7 mouse cellular contexts compared by ENCODE assay signal in genomic region chr8:105254966-105255350, GRCm38 (mm10). TPM values are rescaled to one million over a fixed set of nuclear protein-coding genes. Genes with fewer than 3 reads are reported as not detected.
DNase-seq lines count a peak whose midpoint lies in the region; ATAC-seq and TF ChIP-seq lines count a peak whose summit lies in the region.

TSS of gene B3gnt9 (minus strand) at chr8:105255153.

- TF ChIP-seq CTCF in forebrain, postnatal 0 days (IDR thresholded peaks at IDR 0.05; ENCODE audit: low read depth), result no peak

- 0 out of 2 replicates have a peak, but pooled peaks have one; percentile 17 for ATAC-seq in forebrain, postnatal 0 days
- ATAC-seq in hindbrain, embryonic 12.5 days (ENCODE audit: low FRiP score), result peak; percentile 16; the same call in 1 of the 2 replicates
- peak; percentile 85 for ATAC-seq in limb, embryonic 15.5 days (ENCODE audit: insufficient number of reproducible peaks, low FRiP score, low TSS enrichment, low read depth)
- no peak; the same call in 1 of the 2 replicates for ATAC-seq in midbrain, embryonic 13.5 days

- WGBS in forebrain, postnatal 0 days, result 4% methylated on average over 14 of the region's 14 CpGs
- under 1% methylated on average over 14 of the region's 14 CpGs for WGBS in hindbrain, embryonic 12.5 days
- WGBS in limb, embryonic 15.5 days, result 0% methylated on average over 14 of the region's 14 CpGs
- WGBS in midbrain, embryonic 13.5 days, result under 1% methylated on average over 14 of the region's 14 CpGs

- H3K36me3 ChIP-seq in ES-E14 (ENCODE audit: control insufficient read depth, insufficient read depth, low read length, poor library complexity, severe bottlenecking), result peaks cover 30% of the 10 kb centered on the region
- H3K36me3 ChIP-seq in forebrain, postnatal 0 days (ENCODE audit: insufficient read depth), result peaks cover 32% of the 10 kb centered on the region
- peaks cover 24% of the 10 kb centered on the region for H3K36me3 ChIP-seq in hindbrain, embryonic 12.5 days
- H3K36me3 ChIP-seq in limb, embryonic 15.5 days, result peaks cover 34% of the 10 kb centered on the region
- H3K36me3 ChIP-seq in midbrain, embryonic 13.5 days, result peaks cover 24% of the 10 kb centered on the region

- DNase-seq in ES-E14 (ENCODE audit: low read depth, low spot score), result no peak
- DNase-seq in adrenal gland, postnatal 4 days (ENCODE audit: low spot score in 2 of 2), result no peak
- no peak for DNase-seq in forebrain, postnatal 0 days
- DNase-seq in thymus, adult 18-20 months, result peak; percentile 69 to 73

- H3K27me3 ChIP-seq in forebrain, postnatal 0 days (ENCODE audit: insufficient read depth, low read length), result peaks cover 27% of the 10 kb centered on the region
- H3K27me3 ChIP-seq in hindbrain, embryonic 12.5 days, result peaks cover 51% of the 10 kb centered on the region
- H3K27me3 ChIP-seq in limb, embryonic 15.5 days, result peaks cover 34% of the 10 kb centered on the region
- peaks cover 54% of the 10 kb centered on the region for H3K27me3 ChIP-seq in midbrain, embryonic 13.5 days

- no peaks in the 10 kb centered on the region for H3K9me3 ChIP-seq in ES-E14 (ENCODE audit: control insufficient read depth, insufficient read depth, low read depth, low read length)
- no peaks in the 10 kb centered on the region for H3K9me3 ChIP-seq in forebrain, postnatal 0 days (ENCODE audit: low read length)
- no peaks in the 10 kb centered on the region for H3K9me3 ChIP-seq in hindbrain, embryonic 12.5 days (replicated peaks)
- H3K9me3 ChIP-seq in limb, embryonic 15.5 days, result no peaks in the 10 kb centered on the region
- H3K9me3 ChIP-seq in midbrain, embryonic 13.5 days, result no peaks in the 10 kb centered on the region

- in situ Hi-C loops in ES-E14 (cut with MboI; ENCODE audit: low sequenced_read_pairs in 2 of 2, unreplicated experiment in 2 of 2), result loop anchor here in 1 of 2 experiments (25.0 kb wide), 1 partner anchor 618 kb away; the partner anchor contains the start of genes Ciao2b and Rrad

- peak within 1 kb of the TSS; percentile 62 for H3K9ac ChIP-seq in ES-E14 (ENCODE audit: insufficient read depth, low read depth, low read length, poor library complexity, severe bottlenecking)
- H3K9ac ChIP-seq in forebrain, postnatal 0 days, result peak within 1 kb of the TSS; percentile 73
- peak within 1 kb of the TSS; percentile 69 for H3K9ac ChIP-seq in hindbrain, embryonic 12.5 days
- H3K9ac ChIP-seq in limb, embryonic 15.5 days, result peak within 1 kb of the TSS; percentile 64
- peak within 1 kb of the TSS; percentile 74 for H3K9ac ChIP-seq in midbrain, embryonic 13.5 days (replicated peaks)

- H3K27ac ChIP-seq in ES-E14 (ENCODE audit: insufficient read depth, low read depth, low read length, poor library complexity, severe bottlenecking), result no peak within 1 kb of the TSS
- H3K27ac ChIP-seq in forebrain, postnatal 0 days (ENCODE audit: low read depth, low read length), result no peak within 1 kb of the TSS
- H3K27ac ChIP-seq in hindbrain, embryonic 12.5 days, result no peak within 1 kb of the TSS
- H3K27ac ChIP-seq in limb, embryonic 15.5 days, result peak within 1 kb of the TSS; percentile 97
- no peak within 1 kb of the TSS for H3K27ac ChIP-seq in midbrain, embryonic 13.5 days

- H3K4me3 ChIP-seq in ES-E14 (ENCODE audit: insufficient read depth in 1 of 2, low read depth in 1 of 2, low read length in 2 of 2, poor library complexity in 1 of 2, severe bottlenecking in 1 of 2), result peak within 1 kb of the TSS; percentile 60 to 74
- H3K4me3 ChIP-seq in forebrain, postnatal 0 days (ENCODE audit: low read depth, low read length), result peak within 1 kb of the TSS; percentile 56
- H3K4me3 ChIP-seq in hindbrain, embryonic 12.5 days, result peak within 1 kb of the TSS; percentile 55
- peak within 1 kb of the TSS; percentile 72 for H3K4me3 ChIP-seq in limb, embryonic 15.5 days
- H3K4me3 ChIP-seq in midbrain, embryonic 13.5 days (replicated peaks), result peak within 1 kb of the TSS; percentile 56

- H3K4me1 ChIP-seq in ES-E14 (ENCODE audit: control insufficient read depth in 2 of 2, insufficient read depth in 2 of 2, low read length in 2 of 2, poor library complexity in 1 of 2), result peaks cover 0 to 12% of the 10 kb centered on the region in 2 experiments; a peak in 2 of 4 replicates
- H3K4me1 ChIP-seq in forebrain, postnatal 0 days (ENCODE audit: insufficient read depth), result peaks cover 4% of the 10 kb centered on the region
- H3K4me1 ChIP-seq in hindbrain, embryonic 12.5 days, result peaks cover 25% of the 10 kb centered on the region
- peaks cover 39% of the 10 kb centered on the region for H3K4me1 ChIP-seq in limb, embryonic 15.5 days
- peaks cover 32% of the 10 kb centered on the region for H3K4me1 ChIP-seq in midbrain, embryonic 13.5 days (replicated peaks)

- H3K4me2 ChIP-seq in forebrain, postnatal 0 days (ENCODE audit: low read depth), result peak within 1 kb of the TSS; percentile 92
- H3K4me2 ChIP-seq in hindbrain, embryonic 12.5 days (replicated peaks), result peak within 1 kb of the TSS; percentile 96
- H3K4me2 ChIP-seq in limb, embryonic 15.5 days, result peak within 1 kb of the TSS; percentile 75
- H3K4me2 ChIP-seq in midbrain, embryonic 13.5 days (replicated peaks), result peak within 1 kb of the TSS; percentile 95

TF ChIP-seq in ES-E14, 5 proteins besides CTCF, POLR2A, EP300 and RAD21:
- no peak for TF ChIP-seq ZNF384 (IDR thresholded peaks at IDR 0.05; ENCODE audit: low read depth, low read length)
- TF ChIP-seq ZC3H11A (IDR thresholded peaks at IDR 0.05; ENCODE audit: borderline replicate concordance, low read depth, low read length), result no peak
- no peak for TF ChIP-seq CHD2 (IDR thresholded peaks at IDR 0.05; ENCODE audit: low read depth, low read length)
- no peak for TF ChIP-seq HCFC1 (IDR thresholded peaks at IDR 0.05; ENCODE audit: borderline replicate concordance, insufficient read depth, low read length)
- no peak for TF ChIP-seq MAFK (IDR thresholded peaks at IDR 0.05; ENCODE audit: insufficient read depth, low read depth, low read length)

RNA-seq across cellular contexts. Expression of gene B3gnt9, which starts in this region (rescaled TPM):
- 2.5 and 2.8 TPM in 2 replicates for total RNA-seq in ES-E14 (2012; rRNA removed)
- total RNA-seq in adrenal gland, postnatal 4 days (2021), result 10 to 100 TPM; 10.4 to 11.3 TPM
- total RNA-seq in forebrain, postnatal 0 days (2014; rRNA removed), result 8.4 and 11.4 TPM in 2 replicates
- 6.6 and 6.8 TPM in 2 replicates for polyA plus RNA-seq in forebrain, postnatal 0 days (2015; fragmentation: Nextera tagmentation; extraction: Ambion mirVana)
- polyA plus RNA-seq in hindbrain, embryonic 12.5 days (2016; fragmentation: Nextera tagmentation; extraction: Ambion mirVana), result 7.5 and 9.5 TPM in 2 replicates
- 50.7 and 50.8 TPM in 2 replicates for polyA plus RNA-seq in limb, embryonic 15.5 days (2015; fragmentation: Nextera tagmentation; extraction: Ambion mirVana)
- polyA plus RNA-seq in midbrain, embryonic 13.5 days (2015; fragmentation: Nextera tagmentation; extraction: Ambion mirVana), result 3.6 and 4.2 TPM in 2 replicates

Comparison
In these comparisons a context has a peak if more than half of its experiments do, and no peak if none do; other contexts are left out.
1. DNase-seq: peak in thymus, adult 18-20 months (2 of 2); none in ES-E14 (single experiment), adrenal gland, postnatal 4 days (0 of 2) and forebrain, postnatal 0 days (single experiment).
2. Peak in every context shown above with its lines, with median percentiles within 50 percentile points of each other: H3K4me3 ChIP-seq, H3K9ac ChIP-seq and H3K4me2 ChIP-seq.